Mouse (Mus musculus): ENCODE measurements around the gene Acsl1.

The Acsl1 gene

DNA sequence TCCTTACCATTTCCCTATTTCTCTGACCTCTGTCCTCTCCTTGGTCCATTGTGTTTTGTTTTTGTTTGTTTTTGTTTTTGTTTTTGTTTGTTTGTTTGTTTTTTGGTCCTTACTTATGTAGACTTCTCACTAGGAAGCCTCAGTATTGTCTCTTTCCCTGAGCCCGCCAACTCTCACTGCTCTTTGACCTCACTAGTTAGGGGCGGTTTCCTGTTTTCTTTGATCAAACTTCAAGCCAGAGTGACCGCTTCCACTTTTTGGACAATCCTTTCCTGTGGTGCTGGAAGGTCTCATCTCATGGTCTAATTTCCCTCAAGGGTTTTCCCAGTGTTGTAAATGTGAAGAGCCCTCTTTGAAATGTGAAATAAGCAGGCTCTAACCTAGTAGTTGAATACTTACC is 33.4 kb downstream of the Acsl1 start:
- no peak for DNase-seq (ENCODE audit: extremely low read depth, low read depth)

DNA sequence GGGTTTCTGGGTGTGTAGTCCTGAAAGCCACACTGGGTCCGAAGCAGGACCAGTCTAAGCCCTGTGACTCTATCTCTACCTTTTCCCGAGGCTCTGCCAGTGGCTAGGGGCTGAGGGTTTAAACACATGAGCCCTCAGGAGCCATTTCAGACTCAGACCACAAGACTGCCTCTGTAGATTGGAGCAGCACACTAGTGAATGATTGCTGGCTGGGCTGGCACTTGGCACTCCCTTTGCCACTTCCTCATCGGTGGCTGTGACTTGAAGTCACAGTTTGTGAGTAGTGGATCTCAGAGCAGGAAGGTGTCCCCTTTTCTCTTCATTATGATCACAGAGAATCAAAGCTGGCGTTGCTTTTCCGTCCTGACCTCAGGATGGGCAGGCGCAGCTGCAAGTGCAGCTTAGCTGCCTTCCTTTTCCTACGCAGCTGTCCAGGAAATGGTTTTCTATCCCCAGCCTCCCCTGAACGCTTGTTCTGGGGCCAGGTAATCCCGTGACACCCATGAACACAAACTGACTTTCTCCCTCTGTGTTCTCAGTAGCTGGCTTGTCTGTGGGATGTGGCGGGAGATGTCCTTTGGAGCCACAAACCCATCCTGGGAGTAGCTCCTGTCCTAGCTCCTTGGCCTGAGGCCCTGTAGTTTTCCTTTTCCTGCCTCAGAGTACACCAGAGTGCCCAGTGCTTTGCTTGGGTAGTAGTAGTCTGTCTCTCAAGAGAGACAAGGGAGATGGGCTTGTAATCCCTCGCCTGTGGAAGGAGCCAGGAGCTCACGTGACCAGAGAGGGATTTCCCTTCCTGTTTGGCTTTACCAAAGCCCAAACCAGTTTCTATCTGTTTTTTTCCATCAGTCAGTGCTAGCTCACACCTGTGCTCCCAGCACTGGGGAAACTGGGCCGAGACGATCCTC is 37.9 kb downstream of the Acsl1 start:
- no peak for DNase-seq (ENCODE audit: extremely low read depth, low read depth)

DNA sequence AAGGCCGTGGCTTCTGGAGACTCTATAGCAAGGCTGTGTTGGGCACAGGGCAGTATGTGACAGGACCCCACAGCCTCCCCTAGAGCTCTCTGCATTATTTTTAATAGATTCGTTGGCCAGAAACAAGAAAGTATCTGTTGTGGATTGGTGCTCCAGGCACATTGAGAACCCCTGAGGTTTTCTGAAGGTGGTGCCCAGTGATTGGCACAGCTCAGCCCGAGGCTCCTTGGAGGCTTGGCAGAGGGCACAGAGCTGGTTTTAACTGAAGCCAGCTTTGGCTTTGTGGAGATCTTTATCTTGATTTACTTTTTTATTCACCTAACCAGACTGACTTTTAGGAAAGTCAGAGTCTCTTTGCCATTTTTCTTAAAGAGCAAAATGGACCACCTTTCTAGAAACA is 38.6 kb downstream of the Acsl1 start:
- no peak for DNase-seq (ENCODE audit: extremely low read depth, low read depth)

DNA sequence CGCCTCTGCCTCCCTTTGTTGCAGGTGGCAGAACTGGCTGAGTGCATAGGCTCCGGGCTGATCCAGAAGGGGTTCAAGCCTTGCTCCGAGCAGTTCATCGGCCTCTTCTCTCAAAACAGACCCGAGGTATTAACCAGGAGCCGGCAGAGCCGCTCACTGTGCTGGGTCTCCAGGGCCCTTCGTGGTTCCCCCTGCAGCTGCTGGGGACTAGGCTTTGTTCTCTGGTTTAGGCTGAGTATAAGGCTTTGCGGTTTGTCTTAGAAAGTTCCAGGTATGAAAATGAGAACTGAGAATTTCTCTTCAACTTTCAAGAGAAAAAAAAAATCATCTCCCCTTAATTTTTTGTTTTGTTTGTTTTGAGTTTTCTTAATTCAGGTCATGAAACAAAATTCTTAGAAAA is 40.5 kb downstream of the Acsl1 start:
- DNase-seq (ENCODE audit: extremely low read depth, low read depth) = no peak

DNA sequence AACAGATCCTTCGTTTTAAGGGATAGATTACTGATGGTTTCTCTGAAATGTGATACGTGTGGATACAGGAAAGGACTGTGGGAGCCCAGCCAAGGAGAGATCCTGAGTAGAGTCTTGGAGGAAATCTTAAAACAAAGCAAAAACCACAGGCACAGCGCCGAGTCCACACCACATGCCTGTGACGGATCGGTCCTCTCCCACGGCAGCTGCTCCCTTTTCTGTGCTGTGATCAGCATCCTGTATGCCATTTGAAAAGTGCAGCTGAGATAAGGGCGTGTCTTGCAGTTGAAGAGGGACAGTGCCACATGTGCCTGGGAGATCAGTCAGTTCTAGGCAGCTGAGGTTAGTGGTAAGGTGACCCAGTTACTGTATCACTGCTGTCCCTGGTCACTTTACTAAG is 41.7 kb downstream of the Acsl1 start:
- no peak for DNase-seq (ENCODE audit: extremely low read depth, low read depth)

DNA sequence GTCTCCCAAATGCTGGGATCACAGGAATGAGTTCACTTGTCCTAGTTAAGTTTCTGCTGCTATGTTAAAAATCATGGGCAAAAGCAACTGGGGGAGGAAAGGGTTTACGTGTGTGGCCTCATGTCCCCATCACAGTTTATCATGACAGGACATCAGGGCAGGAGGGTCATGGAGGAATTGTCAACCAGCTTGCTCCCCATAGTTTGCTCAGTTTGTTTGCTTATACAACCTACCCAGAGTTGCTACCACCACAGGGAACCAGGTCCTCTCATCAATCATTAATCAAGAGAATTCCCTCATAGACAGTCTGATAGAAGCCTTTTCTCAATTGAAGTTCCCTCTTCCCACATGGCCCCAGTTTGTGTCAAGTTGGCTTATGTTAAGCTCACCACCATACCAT is 43.2 kb downstream of the Acsl1 start:
- no peak for DNase-seq (ENCODE audit: extremely low read depth, low read depth)

DNA sequence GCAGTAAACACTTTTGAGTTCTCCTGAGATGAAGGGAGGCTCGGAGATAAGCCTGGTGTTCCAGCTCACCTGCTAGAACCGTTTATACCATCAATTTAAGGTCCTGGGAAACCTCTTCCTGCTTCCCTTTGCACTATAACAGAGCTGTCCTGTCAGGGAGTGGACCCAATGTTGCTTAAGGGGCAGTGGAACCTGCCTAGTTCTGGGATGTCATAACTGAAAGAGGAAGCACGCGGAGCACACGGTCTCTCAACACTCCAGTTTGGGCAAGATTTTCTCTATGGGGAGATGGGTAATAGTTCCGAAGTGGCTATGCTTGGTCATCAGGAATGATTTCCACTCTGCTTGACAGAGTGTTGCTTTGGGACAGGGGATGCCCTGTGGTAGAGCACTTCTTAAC is 49.8 kb downstream of the Acsl1 start:
- DNase-seq (ENCODE audit: extremely low read depth, low read depth) = no peak

DNA sequence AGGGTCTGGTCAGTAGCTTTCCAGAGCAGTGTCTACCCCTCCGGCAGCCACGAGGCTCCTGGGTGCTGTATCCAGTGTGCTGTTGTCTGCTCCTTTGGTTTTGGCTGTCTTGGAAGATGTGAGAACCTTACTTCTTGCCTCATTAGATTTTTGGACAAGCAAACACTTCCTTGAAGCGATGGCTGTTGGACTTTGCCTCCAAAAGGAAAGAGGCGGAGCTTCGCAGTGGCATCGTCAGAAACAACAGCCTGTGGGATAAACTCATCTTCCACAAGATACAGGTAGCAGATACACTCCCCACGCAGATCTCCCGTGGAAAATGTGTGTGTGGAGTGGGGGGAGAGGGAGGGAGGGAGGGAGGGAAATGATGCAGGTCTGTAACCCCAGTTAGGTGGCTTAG is 55.3 kb downstream of the Acsl1 start:
- no peak for DNase-seq (ENCODE audit: extremely low read depth, low read depth)

DNA sequence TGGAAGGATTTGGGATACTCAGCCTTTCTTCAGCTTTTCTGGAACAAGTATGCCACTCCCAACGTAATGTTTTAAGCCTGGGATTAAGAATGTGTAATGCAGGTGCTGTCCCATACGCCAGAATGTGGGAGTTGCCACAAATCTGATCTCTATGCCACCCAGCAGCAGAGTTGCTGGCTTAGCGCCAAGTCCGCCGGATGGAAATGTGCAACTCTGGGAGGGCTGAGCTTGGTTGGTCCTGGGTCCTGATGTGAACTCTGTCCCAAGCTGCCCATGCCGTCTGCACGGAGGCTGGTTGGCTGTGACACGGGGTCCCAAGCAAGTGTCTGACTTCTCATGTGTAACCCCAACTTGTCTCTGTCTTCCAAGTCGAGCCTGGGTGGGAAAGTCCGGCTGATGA is 56.0 kb downstream of the Acsl1 start:
- DNase-seq (ENCODE audit: extremely low read depth, low read depth) = no peak

DNA sequence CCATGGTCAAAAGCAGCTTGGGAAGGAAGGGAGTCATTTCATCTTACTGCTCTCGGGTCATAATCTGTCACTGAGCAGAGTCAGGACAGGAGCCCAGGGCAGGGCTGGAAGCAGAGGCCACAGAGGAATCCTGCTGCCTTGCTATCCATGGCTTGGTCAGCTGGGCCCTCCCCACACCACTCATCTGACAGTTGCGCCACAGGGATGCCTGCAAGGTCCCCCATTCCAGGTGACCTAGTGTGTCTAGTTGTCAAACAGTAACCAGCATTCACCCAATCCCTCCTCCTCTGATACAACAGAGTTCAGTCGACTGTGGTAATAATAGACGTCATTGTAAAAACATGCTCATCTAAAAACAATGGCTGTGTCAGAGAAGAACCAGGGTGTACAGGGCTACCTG is 58.7 kb downstream of the Acsl1 start:
- no peak for DNase-seq (ENCODE audit: extremely low read depth, low read depth)

DNA sequence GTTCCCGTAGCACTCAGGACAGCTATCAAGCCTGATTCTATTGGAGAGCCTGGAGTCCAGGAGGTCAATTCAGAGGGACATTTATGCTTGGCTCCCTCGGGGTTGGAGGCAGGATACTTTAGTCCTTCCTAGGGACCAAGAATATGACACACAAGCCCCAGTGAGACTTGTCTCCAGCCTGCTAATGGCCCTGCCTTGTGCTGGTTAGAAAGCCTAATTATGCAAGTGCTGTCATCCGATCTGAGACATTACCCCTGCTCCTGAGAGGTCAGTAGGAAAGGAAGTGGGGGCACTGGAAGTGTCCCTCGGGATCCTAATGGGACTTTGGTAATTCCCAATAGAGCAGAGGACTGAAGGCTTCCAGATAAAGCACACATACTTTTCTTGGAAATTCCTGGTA is 59.7 kb downstream of the Acsl1 start:
- no peak for DNase-seq (ENCODE audit: extremely low read depth, low read depth)

DNA sequence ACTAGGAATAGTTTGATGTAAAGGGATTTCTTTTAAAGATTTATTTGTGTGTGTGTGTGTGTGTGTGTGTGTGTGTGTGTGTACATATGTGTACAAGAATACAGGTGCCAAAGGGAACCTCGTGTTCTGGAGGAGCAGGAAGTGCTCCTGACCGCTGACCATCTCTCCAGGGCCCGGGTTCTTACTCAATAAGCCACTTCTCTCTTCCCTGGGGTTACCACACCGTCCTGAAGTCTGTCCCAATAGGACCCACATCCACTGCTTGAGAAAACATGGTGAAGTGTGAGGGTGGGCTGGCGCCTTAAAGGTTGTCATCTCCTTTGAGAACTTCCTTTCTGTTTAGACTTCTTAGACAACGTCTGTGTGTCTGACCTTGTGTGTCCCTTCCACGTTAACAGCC is 63.1 kb downstream of the Acsl1 start:
- DNase-seq (ENCODE audit: extremely low read depth, low read depth) = no peak

DNA sequence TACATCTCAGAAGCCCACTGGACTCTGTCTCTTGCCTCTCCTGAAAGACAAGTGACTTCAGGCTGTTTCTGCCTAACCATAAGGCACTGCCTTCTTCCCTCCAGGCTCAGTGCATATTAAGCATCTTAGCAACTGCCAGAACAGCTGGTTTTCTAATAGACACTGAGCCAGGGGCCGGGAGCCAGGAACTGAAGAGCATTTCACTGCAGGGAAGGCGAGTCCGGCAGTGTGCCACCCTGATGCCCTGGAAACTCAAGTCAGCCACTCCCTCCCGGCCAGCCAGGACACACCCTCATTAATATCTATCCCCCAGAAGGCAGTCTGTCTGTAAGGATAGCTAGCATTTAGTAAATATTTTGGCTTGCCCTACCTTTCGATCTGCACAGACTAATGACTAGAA is 68.9 kb downstream of the Acsl1 start:
- DNase-seq (ENCODE audit: extremely low read depth, low read depth) = no peak

DNA sequence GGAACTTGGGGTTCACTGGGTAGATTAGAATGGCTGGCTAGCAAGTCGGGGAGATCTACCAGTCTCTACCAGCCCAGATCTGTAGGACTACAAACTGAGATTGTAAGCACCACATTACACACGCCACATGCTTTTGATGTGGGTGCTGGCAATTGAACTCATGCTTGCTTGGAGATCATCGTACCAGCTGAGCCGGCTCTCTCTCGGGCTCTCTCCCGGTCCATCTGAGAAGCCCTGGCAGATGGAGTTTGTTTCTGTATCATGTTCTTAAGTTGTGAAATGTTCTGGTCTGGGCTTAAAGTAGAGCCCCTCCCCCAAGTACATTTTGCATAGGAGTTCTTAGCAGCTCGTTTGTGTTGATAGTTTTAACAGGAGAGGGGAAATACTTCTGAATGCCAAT is 72.4 kb downstream of the Acsl1 start:
- no peak for DNase-seq (ENCODE audit: extremely low read depth, low read depth)

DNA sequence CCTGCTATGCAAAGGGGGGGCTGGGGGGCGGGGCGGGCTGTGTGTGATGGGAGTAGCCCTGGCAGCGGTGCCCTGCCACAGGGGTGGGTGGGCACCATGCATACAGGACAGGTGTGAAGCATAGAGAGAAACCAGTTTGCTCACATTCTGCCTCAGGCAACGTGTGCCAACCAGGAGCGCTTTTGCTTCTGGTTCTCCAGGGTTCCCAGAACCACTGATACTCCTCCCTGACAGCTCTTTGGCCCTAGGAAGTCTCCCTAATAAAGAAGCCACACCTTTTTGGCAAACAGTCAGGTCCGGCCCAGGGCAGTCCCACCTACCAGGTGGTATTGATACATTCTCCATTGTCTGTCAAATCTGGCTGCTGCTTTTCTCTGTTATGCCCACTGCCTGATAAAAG is 72.8 kb downstream of the Acsl1 start:
- no peak for DNase-seq (ENCODE audit: extremely low read depth, low read depth)

DNA sequence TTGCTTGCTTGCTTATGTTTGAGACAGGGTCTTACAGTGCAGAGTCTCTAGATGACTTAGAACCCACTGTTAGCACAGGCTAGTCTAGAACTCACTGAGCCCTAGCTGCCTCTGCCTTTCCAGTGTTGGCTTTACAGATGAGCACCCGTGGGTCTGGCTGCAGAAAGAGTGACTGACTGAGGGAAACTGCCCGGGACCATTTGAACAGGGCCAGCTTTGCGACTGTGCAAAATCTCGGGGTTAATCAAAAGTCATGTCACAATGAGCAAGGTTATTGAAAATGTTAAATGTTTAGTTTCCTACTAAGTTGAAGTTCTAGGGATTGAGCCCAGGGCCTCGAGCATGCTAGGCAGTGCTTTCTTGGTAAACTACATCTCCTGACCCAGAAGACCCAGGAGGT is 75.0 kb downstream of the Acsl1 start:
- no peak for DNase-seq (ENCODE audit: extremely low read depth, low read depth)

DNA sequence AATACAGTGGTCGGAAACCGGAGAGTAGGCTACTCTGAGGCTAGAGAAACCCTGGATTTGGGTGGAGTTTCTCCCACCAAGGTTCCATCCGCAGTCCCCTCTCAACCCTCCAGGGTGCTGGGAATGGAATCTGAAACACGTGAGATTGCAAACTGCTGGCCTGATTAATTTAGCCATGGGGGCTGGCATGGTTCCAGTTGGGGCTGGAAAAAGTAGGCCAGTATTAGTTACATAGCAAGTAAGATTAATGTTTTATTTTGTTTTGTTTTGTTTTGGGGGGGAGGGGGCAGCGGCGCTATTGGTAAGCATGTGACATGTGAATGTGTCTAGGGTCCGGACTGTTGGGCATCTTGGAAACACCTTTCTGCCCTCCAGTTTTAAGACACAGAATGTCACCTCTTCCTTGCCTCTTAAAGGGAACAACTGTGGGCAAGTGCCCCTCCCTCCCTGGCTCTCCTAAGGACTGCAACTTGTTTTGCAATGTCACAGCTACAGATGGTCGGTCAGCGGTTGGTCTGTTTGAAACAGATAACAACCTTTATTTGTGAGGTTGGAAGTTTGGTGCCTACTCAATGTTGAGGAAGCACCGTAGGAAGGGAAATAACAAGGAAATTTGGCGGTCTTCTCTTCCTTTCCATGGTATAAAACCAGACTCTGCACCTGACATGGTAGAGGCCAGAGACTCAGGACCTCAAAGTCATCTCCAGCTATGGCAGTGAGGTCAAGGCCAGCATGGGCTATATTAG is 75.8 kb downstream of the Acsl1 start:
- peak; percentile 93 for DNase-seq (ENCODE audit: extremely low read depth, low read depth)

DNA sequence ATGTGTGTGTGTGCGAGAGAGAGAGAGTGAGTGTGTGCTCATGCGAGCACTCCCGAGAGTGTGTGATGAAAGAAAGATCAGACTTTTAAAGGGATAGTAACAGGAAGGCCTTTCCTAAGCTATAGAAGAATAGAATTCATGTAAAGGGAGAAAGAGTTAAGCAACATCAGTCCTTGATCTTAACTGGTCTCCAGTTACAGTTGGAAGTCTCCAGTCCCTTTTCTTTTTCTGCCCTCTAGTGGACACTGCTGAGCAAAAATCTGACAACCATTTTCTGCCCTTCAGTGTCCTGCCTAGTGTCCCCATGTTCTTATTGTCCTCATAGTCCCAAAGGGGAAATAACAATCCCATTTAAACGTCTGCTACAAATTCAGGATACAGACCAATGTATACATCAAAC is 76.4 kb downstream of the Acsl1 start:
- DNase-seq (ENCODE audit: extremely low read depth, low read depth) = peak; percentile 86

DNA sequence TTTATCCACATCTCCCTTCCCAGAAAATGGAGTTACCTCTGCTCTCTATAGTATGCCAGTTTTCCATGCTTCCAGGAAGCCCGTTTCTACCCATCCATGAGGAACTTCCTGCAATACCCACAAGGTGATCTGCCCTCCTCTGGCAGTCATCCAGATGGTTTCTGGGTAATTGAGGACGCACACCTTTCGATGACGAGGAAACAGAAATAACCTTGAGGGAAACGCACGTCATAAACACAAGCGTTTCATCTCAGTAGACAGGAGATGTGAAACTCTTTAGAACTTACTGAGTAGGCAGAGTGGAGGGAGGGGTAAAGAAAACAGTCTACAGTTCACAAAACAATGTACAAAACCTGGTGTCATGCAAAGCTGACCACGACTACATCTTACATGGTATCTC is 79.2 kb downstream of the Acsl1 start:
- no peak for DNase-seq (ENCODE audit: extremely low read depth, low read depth)

DNA sequence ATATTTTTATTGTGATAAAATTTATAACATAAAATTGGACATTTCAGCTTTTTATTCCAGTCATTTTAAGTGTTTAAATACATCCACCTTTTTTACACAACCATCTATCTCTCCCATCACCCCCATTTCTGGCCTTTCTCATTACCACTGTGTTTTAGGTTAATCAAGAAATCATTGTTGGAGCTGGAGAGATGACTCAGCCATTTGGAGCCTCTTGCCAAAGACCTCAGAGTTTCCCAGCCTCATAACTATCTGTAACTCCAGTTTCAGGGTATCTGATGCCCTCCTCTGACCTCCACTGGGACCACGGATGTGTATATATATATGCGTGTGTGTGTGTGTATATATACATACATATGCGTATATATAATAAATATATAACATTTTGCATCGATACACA is 80.2 kb downstream of the Acsl1 start:
- peak; percentile 47 for DNase-seq (ENCODE audit: extremely low read depth, low read depth)

DNA sequence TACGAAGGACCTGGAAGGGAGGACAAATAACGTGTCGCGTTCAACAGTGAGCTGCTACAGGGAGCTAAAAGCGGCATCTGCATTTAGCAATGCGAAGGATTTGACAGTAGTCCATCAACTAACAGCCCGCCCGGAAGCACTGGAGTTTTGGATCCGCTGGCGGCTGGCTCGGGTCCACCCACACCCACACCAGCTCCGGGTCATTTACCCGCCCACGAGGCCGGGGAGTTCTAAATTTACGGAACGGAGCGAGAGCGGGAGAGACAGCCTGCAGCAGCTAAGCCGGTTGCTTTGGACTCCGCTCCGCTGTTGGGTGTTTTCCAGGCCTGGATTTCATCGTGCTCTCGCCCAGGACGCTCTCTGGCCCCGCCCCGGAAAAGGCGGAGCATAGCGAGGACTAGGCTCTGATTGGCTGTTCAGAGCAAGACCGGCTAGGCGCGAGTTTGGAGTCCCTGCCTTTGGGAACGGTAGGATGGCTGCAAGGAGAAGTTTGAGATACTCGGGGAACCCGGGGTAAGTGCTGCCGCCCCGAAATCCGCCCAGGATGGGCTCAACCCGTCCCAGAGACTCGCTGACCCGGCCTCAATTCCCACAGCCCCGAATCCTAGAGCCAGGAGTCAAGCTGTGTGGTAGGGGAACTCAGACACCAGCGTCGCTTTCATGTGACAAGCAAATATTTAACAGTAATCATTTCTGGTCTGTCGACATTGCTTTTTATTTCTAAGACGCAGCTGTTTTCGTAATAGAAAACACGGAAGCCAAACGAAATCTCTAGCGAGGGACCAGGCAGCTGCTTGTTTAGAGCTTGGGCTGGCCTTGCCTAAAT is 81.0 kb downstream of the Acsl1 start, which contains the start of gene Cenpu:
TSS of gene Cenpu (plus strand) at position 414 of the 826 bp plus-strand sequence.
- peak; percentile 98 for DNase-seq (ENCODE audit: extremely low read depth, low read depth)

DNA sequence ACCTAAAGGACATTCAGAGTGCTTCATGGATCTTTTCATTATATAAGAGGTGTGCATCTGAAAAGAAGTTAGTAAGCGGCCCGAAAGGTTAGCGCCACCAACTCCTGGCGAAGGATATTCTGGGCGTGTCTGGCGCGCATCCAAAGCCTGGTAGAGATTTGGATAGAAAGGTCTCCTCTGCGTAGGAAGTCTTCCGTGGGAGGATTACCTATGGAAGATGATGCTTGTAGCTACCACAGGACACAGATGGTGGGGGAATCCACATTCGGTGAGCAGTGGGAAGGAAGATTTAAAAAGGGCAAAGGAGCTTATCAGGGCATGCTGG is 81.6 kb downstream of the Acsl1 start:
- DNase-seq (ENCODE audit: extremely low read depth, low read depth) = peak; percentile 26

Measured in MEL-GATA-1-ER (cell line).